Mouse (Mus musculus) thymus, postnatal 25 days (tissue): ENCODE data around the gene Rabgap1l.
"Not testable (repeated sequence)": the region's sequence is repeated elsewhere in the genome, so short reads cannot be mapped to it uniquely, and the experiment has no call there.

Source experiments
- DNase-seq: peaks from one replicate; pipeline ENCODE4 v3.0.0; 2022

Rabgap1l gene

DNA sequence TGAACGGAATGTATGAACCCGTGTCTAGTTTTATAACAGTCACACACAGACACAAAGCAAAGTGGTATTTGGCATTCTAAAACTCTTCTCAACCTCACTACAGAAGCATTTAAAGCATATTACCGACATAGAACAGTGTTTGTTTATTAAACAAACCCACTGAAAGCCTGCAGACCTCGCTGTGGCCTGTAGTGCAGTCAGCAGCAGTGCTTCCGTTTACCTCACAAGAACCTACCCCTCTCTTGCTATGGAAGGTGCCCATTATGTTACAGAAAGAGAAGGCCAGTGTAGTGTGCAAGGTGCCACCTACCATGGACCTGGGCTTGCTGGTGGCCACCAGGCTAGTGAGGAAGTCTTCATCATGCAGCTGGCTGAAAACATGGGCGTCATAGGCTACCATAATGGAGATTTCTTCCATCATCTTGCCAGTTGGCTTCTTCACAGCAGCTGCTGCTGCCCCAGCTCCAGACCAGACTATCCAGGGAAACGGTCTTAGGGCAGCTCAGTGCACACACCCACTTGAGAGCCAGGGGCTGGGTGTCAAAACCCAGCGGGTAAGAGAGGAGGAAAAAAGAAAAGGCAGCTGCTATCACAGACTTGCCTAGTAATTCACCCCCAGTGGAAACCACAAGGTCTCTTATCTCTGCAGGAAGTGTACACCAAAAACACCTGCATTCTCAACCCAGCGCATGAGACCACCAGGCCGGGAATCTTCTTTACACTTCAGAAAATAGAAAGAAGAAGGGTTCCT, 486.0 kb downstream of the Rabgap1l start:
- DNase-seq, result peak; percentile 73

DNA sequence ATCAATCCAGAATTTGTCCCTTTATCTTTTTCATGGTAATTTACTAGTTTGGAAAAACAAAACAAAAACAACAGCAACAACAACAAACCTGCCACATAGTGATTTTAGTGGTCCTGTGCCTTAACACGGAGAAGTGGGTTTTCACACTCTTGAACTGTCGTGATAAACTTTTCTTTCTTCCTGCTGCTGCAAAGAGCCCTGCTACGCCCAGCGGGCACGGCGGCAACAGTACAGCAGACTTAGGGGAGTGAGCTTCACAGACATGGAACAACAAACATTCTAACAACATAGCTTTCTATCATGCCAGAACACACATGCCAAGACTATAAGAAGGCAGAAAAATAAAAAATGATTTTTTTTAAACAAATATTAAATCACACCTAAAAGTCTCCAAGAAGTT, 486.7 kb downstream of the Rabgap1l start:
- DNase-seq, result peak; percentile 64

DNA sequence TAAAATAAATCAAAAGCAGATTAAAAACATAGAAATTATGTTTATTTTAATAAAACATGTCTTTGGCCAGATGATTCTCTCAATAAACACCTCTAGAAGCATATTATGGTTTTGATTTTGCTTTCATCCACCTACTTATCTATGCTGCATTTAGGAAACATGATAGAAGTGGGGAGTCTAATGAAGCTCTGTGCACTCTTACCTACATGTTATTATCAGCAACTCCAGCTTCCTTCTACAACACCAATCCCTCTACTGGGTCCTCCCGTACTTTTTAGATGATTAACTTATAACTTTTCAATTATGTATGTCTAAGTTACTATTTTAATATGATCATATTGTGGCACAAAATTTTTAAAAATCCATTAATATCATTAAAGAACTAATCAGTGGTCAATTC, 487.2 kb downstream of the Rabgap1l start:
- DNase-seq, result no peak

DNA sequence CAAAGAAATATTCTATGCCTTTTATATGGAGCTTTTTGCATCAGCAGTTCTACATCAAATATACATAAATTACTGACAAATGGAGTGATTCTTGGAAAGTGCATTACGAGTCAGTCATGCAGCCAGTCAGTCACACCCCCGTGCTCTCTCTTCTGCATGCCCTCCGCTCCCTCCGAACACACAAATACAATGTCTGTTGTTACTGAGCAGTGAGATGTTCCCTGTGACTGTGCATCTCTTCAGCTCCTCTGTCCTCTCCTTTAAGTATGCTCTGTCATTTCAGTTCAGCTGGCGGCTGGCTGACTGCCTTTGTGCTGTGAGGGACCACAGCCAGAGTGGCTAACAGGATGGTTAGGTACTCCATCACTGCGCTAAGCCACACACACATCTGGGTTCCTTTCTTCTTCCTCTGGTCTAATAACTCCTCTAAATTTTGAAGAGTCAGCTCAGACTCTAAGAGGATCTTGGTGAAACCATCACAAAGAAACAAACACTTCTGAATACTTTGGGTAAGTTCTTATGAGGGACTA, 488.0 kb downstream of the Rabgap1l start:
- DNase-seq, result peak; percentile 33

DNA sequence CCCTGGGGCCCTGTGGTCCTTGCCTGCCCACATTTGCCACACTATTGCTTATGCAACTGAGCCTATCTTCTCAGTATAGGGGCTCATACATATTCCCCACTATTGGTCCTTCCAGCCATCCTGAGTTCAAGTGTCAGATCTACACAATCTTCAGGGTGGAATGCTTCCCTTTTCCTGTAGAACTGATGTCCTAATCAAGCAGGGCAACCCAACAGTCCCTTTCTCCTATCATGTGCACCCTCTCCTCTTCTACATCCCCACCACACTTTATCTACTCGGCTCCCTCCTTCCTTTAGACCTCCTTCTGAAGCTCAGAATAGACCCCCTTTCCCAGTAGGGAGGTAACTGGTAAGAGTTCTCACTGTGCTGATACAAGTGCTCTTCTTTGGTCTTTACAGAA, 490.7 kb downstream of the Rabgap1l start:
- no peak for DNase-seq

DNA sequence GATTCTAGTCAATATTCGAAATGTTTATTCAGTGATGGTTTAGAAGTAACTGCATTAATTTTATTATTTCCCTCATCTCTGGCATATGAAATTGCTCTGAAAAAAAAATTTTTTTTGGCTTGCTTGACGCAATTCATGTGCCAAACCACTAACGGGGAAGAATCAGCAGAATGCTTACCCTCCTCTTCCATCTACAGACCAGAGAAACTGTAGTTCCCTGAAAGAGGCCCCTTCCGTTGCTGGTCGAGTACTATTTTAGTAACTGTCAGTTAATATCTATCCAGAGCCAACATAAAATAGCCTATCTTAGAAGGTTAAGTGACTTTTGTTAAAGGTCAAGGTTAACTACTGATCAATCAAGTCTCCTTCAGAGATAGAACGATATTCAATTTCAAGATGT, 491.9 kb downstream of the Rabgap1l start:
- no peak for DNase-seq

DNA sequence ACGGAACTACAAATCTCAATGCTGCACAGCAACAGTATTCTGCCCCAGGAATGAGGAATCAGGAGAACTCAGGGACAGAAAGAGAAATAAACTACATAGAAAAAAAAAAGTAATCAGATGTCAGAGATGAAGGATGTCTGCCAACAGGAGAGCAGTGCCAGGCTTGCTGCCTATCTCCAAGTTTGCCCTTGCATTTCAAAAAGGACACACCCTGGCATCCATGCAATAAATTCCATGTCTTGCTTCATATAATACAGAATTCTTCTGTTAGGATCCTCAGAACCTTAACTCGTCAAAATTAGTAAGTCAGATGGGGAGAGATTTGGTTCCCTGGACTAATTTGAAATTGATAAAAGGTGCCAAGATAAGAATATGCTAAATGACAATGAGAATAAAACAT, 492.3 kb downstream of the Rabgap1l start:
- no peak for DNase-seq

DNA sequence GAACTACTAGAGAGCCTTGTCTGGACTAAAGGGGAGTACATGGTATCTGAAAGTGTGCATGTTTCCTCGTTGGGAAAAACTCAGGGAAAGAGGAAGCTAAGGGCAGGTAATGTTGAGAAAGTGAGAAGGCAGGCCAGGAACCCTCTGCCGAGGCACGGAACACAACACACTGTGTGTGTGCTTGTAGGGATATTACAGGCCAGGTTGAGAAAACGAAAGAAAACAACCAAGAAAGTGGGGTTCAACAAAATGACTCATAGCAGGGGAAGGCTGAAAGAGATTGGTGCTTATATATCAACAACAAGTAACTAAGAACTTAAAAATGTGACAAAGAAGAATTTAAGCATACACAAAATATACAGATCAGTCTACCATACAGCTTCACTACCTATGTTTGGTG, 493.0 kb downstream of the Rabgap1l start:
- no peak for DNase-seq

DNA sequence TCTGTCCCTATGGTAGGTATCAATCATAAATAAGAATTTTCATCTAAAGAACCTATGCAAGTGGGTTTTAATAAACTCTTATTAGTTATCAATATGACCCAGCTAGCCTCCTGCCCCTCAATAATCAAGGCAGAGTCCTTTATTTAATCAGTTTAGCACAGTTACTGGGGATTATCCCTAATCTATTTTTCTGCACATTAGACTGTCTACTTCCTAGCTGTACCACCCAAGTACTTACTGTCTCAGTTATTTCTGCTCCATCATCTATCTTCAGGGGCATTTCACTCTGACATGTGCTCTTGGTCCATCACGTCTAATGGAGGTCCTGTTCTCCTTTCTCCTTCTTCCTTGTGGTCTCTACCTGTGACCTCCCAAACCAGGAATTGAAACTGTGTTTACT, 494.1 kb downstream of the Rabgap1l start:
- no peak for DNase-seq

DNA sequence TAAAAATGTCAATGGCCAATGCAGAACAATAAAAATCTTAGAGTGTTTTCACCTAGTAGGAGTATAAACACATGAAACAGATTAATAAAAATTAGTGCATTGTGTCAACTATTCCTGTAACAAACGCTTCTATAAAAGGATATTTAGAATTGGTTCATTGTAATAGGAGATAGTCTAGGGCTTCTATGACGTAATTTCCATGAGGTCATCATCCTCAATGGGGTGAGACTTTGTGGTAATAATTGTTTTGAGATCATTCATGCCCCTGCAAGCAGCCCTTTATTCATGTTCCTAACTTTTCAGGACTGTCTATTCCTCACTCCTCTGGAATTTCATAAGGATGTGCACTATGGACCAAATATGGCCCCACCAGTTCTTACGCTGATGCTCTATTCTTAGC, 495.3 kb downstream of the Rabgap1l start:
- no peak for DNase-seq

DNA sequence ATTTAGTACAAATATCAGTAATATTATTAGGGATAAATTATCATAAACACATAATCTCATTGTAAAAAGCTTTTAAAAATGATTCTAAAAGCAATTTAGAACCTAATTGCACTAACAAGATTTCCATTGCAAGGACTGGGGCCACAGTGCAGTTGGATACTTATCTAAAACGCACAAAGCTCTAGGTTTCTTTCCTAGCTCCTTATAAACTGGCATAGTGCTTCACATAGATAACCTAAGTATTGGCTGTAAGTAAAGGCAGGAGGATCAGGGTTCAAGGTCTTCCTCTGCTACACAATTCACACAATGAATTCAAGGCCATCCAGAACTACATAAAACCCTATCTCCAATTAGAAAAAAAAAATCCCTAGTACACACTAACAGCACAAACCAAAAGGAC, 497.7 kb downstream of the Rabgap1l start:
- no peak for DNase-seq

DNA sequence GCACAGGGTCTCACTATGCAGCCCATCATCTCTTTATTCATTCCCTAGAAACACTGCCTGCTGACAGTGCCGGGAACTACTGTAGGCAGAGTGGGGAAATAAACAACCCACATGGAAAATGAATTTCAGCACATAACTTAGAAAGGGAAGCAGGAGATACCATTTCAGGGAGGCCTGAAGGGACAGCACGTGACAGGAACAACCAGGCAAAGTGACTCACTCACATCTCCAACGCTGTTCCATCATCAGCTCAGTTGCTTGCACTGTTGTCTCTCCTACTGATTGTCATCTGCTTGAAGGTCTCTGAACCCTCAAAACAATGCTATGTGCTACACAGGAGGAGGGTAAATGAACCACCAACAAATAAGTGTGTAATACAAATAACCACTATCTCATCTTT, 499.5 kb downstream of the Rabgap1l start:
- no peak for DNase-seq

DNA sequence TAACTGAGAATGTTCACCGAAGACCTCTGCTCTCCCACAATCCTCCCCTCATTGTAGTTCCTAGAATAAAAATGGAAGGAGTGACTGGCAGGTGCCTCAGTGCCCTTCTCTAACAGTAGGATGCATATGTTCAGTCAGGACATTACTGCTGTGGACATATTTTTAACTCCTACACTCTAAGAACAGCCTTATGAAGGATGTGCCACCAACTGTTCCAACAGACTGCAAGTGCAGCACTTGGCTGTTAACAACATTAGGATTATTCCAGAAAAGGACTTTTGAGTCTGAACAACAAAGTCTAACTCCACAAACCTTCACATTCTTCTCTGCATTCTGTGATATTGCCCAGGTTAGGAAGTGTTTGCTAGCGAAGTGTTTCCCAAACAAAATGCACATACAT, 501.0 kb downstream of the Rabgap1l start:
- no peak for DNase-seq

DNA sequence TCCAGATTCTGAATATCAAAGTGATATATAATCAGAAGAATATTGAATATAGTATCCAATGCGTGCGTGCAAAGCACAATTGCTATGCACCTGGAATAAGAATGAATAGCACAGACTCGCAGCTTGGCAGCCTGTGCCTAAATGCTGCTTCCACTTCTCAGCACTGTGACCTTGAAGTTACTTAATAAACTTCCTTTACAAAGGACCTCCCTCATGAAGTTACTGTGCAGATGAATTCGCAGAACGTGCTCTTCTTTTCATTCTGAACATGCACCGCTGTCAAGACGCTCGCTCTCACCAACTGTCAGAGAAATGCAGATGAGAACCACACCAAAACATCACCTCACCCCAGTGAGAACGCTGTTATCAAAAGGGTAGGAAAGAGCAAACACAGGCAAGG, 502.8 kb downstream of the Rabgap1l start:
- DNase-seq, result peak; percentile 28

DNA sequence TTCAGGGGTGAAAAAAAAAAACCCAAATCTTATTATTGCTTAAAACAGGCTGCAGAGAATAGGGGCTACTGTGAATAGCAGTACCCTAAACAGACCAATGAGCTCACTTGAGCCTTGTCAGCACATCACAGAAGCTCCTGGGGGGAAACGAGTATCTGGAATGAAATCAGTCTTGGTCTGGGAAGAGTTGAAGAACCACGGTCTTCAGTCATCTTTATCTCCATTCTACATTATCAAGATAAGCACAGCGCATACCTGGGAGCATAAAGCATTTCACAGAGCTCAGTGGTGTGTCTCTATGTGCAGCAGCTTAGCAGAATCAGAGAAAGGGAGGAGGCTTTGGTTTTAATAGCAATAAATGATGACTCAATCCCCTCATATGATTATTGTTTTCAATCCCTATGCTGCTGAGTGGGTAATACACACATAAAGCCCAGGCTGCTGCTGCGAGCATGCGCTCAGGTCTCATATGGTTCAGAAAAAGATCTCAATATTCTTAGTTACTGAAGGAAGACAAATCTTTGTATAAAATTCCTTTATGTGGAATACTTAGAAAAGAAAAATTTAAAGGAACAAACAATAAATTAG, 505.9 kb downstream of the Rabgap1l start:
- DNase-seq, result no peak

DNA sequence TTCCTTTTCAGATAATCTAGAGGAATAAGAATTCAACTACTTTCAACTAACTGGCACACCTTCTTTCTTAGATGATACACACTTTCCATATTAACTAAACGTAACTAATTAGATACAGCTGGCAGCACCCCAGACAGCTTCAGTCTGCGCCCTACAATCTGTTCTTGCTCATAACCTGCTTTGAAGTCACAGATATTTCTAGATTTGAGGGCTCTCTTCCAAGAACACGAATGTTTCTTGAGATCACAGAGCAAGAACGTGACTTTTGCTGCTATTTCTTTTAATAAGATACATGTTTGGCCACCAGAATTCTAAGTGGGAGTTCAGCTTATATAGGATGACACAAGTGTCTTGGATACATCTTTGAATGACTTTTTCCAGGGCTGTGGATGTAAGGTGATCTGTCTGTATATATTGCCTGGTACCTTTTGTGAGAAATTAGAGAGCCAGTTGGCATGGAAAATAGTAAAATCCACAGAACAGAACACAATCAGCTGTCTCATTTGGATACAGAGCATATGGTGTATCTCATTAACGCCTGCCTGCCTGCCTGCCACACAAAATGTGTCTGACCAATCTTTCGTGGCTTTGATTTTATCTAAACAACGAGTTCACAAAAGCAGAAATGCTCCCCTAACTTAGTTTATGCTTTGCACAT, 506.5 kb downstream of the Rabgap1l start:
- no peak for DNase-seq

DNA sequence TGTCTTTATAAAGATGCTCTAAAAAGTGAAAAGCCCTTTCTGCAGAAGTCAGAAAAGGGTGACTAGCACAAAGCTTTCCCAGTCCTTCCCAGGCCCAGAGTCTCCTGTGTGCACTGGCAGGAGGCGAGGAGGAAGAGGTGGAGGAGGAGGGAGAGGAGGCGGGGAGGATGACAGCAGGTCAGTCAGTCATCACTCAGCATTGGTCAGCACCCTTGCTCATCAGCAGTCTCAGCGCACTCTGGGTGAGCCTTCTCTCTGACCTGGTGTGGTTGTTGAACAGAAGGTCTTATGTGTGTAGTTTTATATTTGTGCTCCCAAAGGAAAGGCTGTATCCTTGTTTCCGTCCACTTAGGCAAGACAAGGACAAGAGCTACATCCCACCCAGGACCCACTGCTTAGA, 508.8 kb downstream of the Rabgap1l start:
- no peak for DNase-seq

DNA sequence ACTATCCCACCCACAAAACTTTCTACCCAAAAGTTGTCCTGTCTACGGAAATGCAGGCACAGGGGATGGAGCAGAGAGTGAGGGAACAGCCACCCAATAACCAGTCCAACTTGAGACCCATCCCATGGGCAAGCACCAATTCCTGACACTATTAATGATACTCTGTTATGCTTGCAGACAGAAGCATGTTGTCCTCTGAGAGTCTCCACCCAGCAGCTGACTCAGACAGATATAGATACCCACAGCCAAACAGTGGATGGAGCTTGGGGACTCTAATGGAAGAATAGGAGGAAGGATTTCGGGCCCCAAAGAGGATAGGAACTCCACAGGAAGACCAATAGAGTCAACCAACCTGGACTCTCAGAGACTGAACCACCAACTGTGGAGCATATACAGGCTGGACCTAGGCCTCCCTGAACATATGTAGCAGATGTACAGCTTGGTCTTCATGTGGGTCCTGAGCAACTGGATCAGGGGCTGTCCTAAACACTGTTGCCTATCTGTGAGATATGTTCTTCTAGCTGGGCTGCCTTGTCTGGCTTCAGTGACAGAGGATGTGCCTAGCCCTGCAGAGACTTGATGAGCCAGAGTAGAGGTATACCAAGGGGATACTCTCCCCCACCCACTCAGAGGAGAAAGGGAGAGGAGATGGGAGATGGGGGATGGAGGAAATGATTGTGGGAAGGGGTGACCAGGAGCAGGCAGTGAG, 510.7 kb downstream of the Rabgap1l start:
- DNase-seq, result not testable (repeated sequence)

DNA sequence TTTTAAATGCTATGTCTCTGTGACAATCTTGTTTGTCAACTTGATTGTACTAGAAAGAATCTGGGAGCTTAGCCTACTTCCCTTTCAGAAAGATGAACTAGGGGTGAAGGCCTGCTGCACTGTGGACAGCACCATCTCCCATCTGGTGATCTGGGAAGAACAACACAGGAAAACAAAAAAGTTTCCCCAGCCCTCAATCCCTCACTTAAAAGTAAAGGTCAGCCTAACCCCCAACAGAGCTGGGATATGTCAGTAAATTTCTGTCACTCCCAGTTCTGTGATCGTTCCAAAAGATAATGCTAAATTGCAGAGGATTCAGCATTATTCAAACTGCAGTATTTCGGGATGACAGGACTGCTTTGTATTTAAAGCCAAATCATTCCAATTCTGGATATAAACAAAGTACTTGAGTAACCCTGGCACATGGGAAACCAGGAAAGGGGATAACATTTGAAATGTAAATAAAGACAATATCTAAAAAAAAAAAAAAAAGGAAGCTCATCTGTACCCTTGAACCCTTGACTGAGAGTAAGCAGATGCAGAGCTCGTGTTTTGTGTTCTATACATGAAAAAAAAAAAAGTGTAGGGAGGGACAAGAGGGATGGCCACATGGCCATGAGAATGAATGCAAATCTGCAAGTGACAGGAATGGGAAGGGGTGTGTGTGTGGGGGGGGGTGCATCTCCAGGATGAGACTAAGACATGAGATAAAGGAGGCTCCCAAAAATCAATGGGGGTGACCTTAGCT, 511.5 kb downstream of the Rabgap1l start:
- DNase-seq, result no peak

DNA sequence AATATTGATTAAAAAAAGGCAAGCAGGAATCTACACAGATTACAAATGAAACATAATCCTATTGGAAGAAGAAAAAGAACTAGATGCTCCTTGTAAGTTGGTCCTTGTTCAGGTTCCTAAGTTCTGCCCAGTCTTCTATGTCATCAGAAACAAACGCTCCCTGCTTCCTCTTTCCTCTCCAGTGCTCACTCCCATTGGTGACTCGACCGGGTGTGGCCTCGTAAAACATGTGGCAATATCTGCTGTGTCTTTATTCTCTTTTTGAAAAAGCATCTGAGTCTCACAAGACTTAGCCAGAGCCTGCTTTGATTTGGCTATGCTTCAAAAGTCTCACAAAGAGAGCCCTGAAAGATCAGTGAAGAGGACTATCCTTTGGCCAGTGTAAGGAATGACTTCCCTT, 512.4 kb downstream of the Rabgap1l start:
- DNase-seq, result no peak

DNA sequence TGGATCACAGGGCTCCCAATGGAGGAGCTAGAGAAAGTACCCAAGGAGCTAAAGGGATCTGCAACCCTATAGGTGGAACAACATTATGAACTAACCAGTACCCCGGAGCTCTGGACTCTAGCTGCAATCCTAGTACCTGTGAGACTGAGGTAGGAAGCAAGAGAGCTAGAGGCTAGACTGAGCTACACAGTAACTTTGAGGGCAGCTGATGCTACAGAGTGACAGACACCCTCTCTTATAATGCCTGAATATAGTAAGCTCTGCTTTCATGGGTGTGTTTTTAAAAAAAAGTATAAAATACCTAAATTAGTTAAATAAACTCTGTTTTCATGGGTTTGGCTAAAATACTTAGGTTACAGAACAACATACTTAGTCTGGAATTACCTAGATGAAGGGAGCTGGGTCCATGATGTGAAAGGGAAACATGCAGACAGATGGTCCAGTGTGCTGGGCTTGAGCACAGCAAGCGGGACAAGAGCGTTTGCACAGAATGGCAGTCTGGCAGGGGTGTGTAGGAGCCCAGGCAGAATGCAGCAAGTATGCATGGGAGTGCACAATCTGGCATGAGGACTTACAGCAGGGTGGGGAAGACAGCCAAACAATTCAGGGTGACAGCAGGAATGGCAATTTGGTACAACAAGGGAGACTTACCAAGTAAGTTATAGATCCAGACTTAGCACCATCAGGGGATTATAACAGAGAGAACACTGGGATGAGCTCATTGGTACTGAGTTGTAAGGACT, 514.9 kb downstream of the Rabgap1l start:
- DNase-seq, result no peak

DNA sequence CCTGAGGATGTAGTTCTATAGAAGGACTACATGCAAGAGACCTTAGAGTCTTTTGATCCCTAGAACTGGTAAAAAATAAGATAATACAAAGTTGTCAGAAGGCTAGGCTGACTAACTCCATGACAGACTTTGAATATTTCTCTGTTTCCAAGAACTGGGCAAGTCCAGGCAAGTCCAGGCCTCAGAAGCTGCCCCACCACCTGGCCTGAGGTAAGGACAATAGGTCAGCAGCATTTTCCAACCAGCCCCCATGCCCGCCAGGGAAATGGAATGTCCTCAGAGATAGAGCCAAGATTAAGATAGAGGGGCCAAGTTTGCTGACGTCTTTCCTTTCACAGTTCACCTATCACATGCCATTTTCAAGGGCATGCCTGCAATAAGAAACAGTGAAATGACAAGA, 517.8 kb downstream of the Rabgap1l start:
- DNase-seq, result no peak
